Mouse (Mus musculus): Measurements from ENCODE around the gene Inmt. TPM values are rescaled to one million over a fixed set of nuclear protein-coding genes. Genes with fewer than 3 reads are reported as not detected.

Inmt gene
- total and polyA plus RNA-seq, 2 experiments from 2014 or later, result not detected

GRCm38 (mm10) chr6:55177060-55177732, 2.4 kb upstream of the Inmt start:
- Histone ChIP-seq H3K27me3 (ENCODE audit: control insufficient read depth, insufficient read depth, low read length) (no peaks in the 10 kb centered on the region), H3K27ac (ENCODE audit: low read depth) (no peak overlapping the region), H3K4me3 (ENCODE audit: low read depth, low read length) (no peak overlapping the region), H3K36me3 (replicated peaks; ENCODE audit: control insufficient read depth, insufficient read depth, low read length) (no peaks in the 10 kb centered on the region), H3K9ac (replicated peaks; ENCODE audit: low read depth, low read length) (no peak overlapping the region), H3K4me1 (ENCODE audit: control insufficient read depth, insufficient read depth) (no peaks in the 10 kb centered on the region), H3K4me2 (ENCODE audit: low read depth, low read length) (no peak overlapping the region), H3K9me3 (replicated peaks; ENCODE audit: control insufficient read depth, low read length) (no peaks in the 10 kb centered on the region)
- TF ChIP-seq CTCF (IDR thresholded peaks at IDR 0.05; ENCODE audit: low read depth) (peak; percentile 37), EP300 (IDR thresholded peaks at IDR 0.05; ENCODE audit: low read depth) (no peak)
- no peak for DNase-seq (ENCODE audit: low spot score)
- no peak for ATAC-seq (ENCODE audit: insufficient read depth, low read depth)
- WGBS, result 41% methylated on average over 12 of the region's 12 CpGs

- no peak overlapping the region for H3K9ac ChIP-seq (replicated peaks; ENCODE audit: low read depth, low read length)
- ATAC-seq (ENCODE audit: insufficient read depth, low read depth) (no peak), DNase-seq (ENCODE audit: low spot score) (no peak)
- H3K36me3 ChIP-seq (replicated peaks; ENCODE audit: control insufficient read depth, insufficient read depth, low read length), result no peaks in the 10 kb centered on the region
- TF ChIP-seq EP300 (IDR thresholded peaks at IDR 0.05; ENCODE audit: low read depth) (no peak), CTCF (IDR thresholded peaks at IDR 0.05; ENCODE audit: low read depth) (no peak)
- H3K4me1 ChIP-seq (ENCODE audit: control insufficient read depth, insufficient read depth), result no peaks in the 10 kb centered on the region
- WGBS, result 44% methylated on average over 5 of the region's 5 CpGs
- no peaks in the 10 kb centered on the region for H3K9me3 ChIP-seq (replicated peaks; ENCODE audit: control insufficient read depth, low read length)
- no peak overlapping the region for H3K27ac ChIP-seq (ENCODE audit: low read depth)
- H3K27me3 ChIP-seq (ENCODE audit: control insufficient read depth, insufficient read depth, low read length), result no peaks in the 10 kb centered on the region
- no peak overlapping the region for H3K4me2 ChIP-seq (ENCODE audit: low read depth, low read length)
- no peak overlapping the region for H3K4me3 ChIP-seq (ENCODE audit: low read depth, low read length)
Observed at GRCm38 (mm10) chr6:55175892-55176291, 1.0 kb upstream of the Inmt start.

- TF ChIP-seq EP300 (IDR thresholded peaks at IDR 0.05; ENCODE audit: low read depth) (no peak), CTCF (IDR thresholded peaks at IDR 0.05; ENCODE audit: low read depth) (no peak)
- no peaks in the 10 kb centered on the region for H3K27me3 ChIP-seq (ENCODE audit: control insufficient read depth, insufficient read depth, low read length)
- no peak overlapping the region for H3K4me3 ChIP-seq (ENCODE audit: low read depth, low read length)
- WGBS, result 19% methylated on average over 2 of the region's 2 CpGs
- H3K4me2 ChIP-seq (ENCODE audit: low read depth, low read length), result no peak overlapping the region
- no peaks in the 10 kb centered on the region for H3K9me3 ChIP-seq (replicated peaks; ENCODE audit: control insufficient read depth, low read length)
- ATAC-seq (ENCODE audit: insufficient read depth, low read depth), result no peak
- H3K9ac ChIP-seq (replicated peaks; ENCODE audit: low read depth, low read length), result no peak overlapping the region
- no peak overlapping the region for H3K27ac ChIP-seq (ENCODE audit: low read depth)
- DNase-seq (ENCODE audit: low spot score), result no peak
- H3K4me1 ChIP-seq (ENCODE audit: control insufficient read depth, insufficient read depth), result no peaks in the 10 kb centered on the region
- H3K36me3 ChIP-seq (replicated peaks; ENCODE audit: control insufficient read depth, insufficient read depth, low read length), result no peaks in the 10 kb centered on the region
Observed at GRCm38 (mm10) chr6:55175456-55175855, 613 bp upstream of the Inmt start.

GRCm38 (mm10) chr6:55173941-55174349, 898 bp downstream of the Inmt start:
- Histone ChIP-seq H3K27me3 (ENCODE audit: control insufficient read depth, insufficient read depth, low read length) (no peaks in the 10 kb centered on the region), H3K36me3 (replicated peaks; ENCODE audit: control insufficient read depth, insufficient read depth, low read length) (no peaks in the 10 kb centered on the region), H3K9ac (replicated peaks; ENCODE audit: low read depth, low read length) (no peak overlapping the region), H3K27ac (ENCODE audit: low read depth) (no peak overlapping the region), H3K9me3 (replicated peaks; ENCODE audit: control insufficient read depth, low read length) (no peaks in the 10 kb centered on the region), H3K4me2 (ENCODE audit: low read depth, low read length) (no peak overlapping the region), H3K4me3 (ENCODE audit: low read depth, low read length) (no peak overlapping the region), H3K4me1 (ENCODE audit: control insufficient read depth, insufficient read depth) (no peaks in the 10 kb centered on the region)
- TF ChIP-seq EP300 (IDR thresholded peaks at IDR 0.05; ENCODE audit: low read depth) (no peak), CTCF (IDR thresholded peaks at IDR 0.05; ENCODE audit: low read depth) (no peak)
- 52% methylated on average over 3 of the region's 3 CpGs for WGBS
- ATAC-seq (ENCODE audit: insufficient read depth, low read depth) (no peak), DNase-seq (ENCODE audit: low spot score) (no peak)

GRCm38 (mm10) chr6:55173171-55173570, 1.7 kb downstream of the Inmt start:
- H3K27ac ChIP-seq (ENCODE audit: low read depth), result no peak overlapping the region
- no peak overlapping the region for H3K4me2 ChIP-seq (ENCODE audit: low read depth, low read length)
- no peaks in the 10 kb centered on the region for H3K4me1 ChIP-seq (ENCODE audit: control insufficient read depth, insufficient read depth)
- no peaks in the 10 kb centered on the region for H3K36me3 ChIP-seq (replicated peaks; ENCODE audit: control insufficient read depth, insufficient read depth, low read length)
- no peaks in the 10 kb centered on the region for H3K9me3 ChIP-seq (replicated peaks; ENCODE audit: control insufficient read depth, low read length)
- DNase-seq (ENCODE audit: low spot score), result no peak
- no peaks in the 10 kb centered on the region for H3K27me3 ChIP-seq (ENCODE audit: control insufficient read depth, insufficient read depth, low read length)
- ATAC-seq (ENCODE audit: insufficient read depth, low read depth), result no peak
- H3K4me3 ChIP-seq (ENCODE audit: low read depth, low read length), result no peak overlapping the region
- WGBS, result 57% methylated on average over 10 of the region's 10 CpGs
- TF ChIP-seq CTCF (IDR thresholded peaks at IDR 0.05; ENCODE audit: low read depth) (no peak), EP300 (IDR thresholded peaks at IDR 0.05; ENCODE audit: low read depth) (no peak)
- H3K9ac ChIP-seq (replicated peaks; ENCODE audit: low read depth, low read length), result no peak overlapping the region

- Histone ChIP-seq H3K9me3 (replicated peaks; ENCODE audit: control insufficient read depth, low read length) (no peaks in the 10 kb centered on the region), H3K4me1 (ENCODE audit: control insufficient read depth, insufficient read depth) (no peaks in the 10 kb centered on the region), H3K9ac (replicated peaks; ENCODE audit: low read depth, low read length) (no peak overlapping the region), H3K27me3 (ENCODE audit: control insufficient read depth, insufficient read depth, low read length) (no peaks in the 10 kb centered on the region), H3K27ac (ENCODE audit: low read depth) (no peak overlapping the region), H3K36me3 (replicated peaks; ENCODE audit: control insufficient read depth, insufficient read depth, low read length) (no peaks in the 10 kb centered on the region), H3K4me2 (ENCODE audit: low read depth, low read length) (no peak overlapping the region), H3K4me3 (ENCODE audit: low read depth, low read length) (no peak overlapping the region)
- DNase-seq (ENCODE audit: low spot score) (no peak), ATAC-seq (ENCODE audit: insufficient read depth, low read depth) (no peak)
- TF ChIP-seq CTCF (IDR thresholded peaks at IDR 0.05; ENCODE audit: low read depth) (0 out of 2 replicates have a peak, but pooled peaks have one; percentile 11), EP300 (IDR thresholded peaks at IDR 0.05; ENCODE audit: low read depth) (no peak)
- WGBS, result 53% methylated on average over 4 of the region's 4 CpGs
Observed at GRCm38 (mm10) chr6:55171638-55172037, 3.2 kb downstream of the Inmt start.

Measured in heart, postnatal 0 days (tissue).